In genomic region chr1:167042558-167042957, GRCm38 (mm10) we compare ENCODE assay signal across 15 mouse cellular contexts.
"Had no signal": no experiment of that assay in that cellular context is flagged by ENCODE, and none has a peak within 500 bp of the region (broad histone marks: within the 10 kb centered on the region; RNA-seq: fewer than 3 reads in every experiment).

No protein-coding gene starts in this region.

- H3K9ac ChIP-seq: neural tube, embryonic 13.5 days; neural tube, embryonic 15.5 days; stomach, embryonic 15.5 days had no signal

- H3K4me2 ChIP-seq: neural tube, embryonic 13.5 days; neural tube, embryonic 15.5 days; stomach, embryonic 15.5 days had no signal

- DNase-seq: right cerebral cortex, adult 18-20 months; right cerebral cortex, postnatal 14 days; right cerebral cortex, postnatal 25 days; right cerebral cortex, postnatal 4 days; spleen, adult 18-20 months; thymus, adult 18-20 months; thymus, adult 2 months; thymus, postnatal 14 days; thymus, postnatal 25 days; thymus, postnatal 36 days; thymus, postnatal 4 days had no signal

- H3K9me3 ChIP-seq: neural tube, embryonic 13.5 days; neural tube, embryonic 15.5 days; stomach, embryonic 15.5 days had no signal

- H3K27ac ChIP-seq: neural tube, embryonic 13.5 days; neural tube, embryonic 15.5 days; stomach, embryonic 15.5 days; stomach, postnatal 0 days had no signal

- H3K4me1 ChIP-seq: stomach, embryonic 15.5 days had no signal

- H3K27me3 ChIP-seq: neural tube, embryonic 13.5 days; neural tube, embryonic 15.5 days; stomach, embryonic 15.5 days had no signal

- H3K4me3 ChIP-seq: neural tube, embryonic 13.5 days; neural tube, embryonic 15.5 days; stomach, embryonic 15.5 days had no signal

- H3K36me3 ChIP-seq: neural tube, embryonic 15.5 days; stomach, embryonic 15.5 days had no signal
